Mouse (Mus musculus) lung, postnatal 0 days (tissue): ENCODE data around the gene Cyp2b9.
"Not testable (repeated sequence)": the region's sequence is repeated elsewhere in the genome, so short reads cannot be mapped to it uniquely, and the experiment has no call there.

Source experiments
- CTCF ChIP-seq: IDR thresholded peaks from 2 replicates; pipeline ENCODE4 v1.5.1; 2016; ENCODE audit warnings: antibody characterized with exemption, mild to moderate bottlenecking
- EP300 ChIP-seq: IDR thresholded peaks from 2 replicates; pipeline ENCODE4 v1.6.1; 2016; ENCODE audit warnings: antibody characterized with exemption, mild to moderate bottlenecking, control low read depth

DNA sequence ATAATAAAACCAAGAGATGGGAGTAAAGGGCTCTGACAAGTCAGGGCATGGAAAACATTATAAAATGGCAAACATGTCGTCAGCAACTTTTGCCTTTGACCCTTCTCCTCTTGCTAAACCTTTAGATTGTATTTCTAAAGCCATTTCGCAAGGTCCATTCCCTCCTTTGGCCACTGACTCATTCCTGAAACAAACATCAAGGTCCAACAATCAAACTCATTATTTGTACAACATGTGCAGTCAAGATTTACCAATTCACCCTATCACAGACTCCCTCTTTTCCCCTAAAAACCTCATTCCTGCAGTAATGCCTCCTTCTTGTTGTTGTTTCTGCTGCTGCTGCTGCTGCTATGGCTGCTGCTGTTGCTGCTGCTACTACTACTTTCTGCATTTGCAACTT is 33.6 kb upstream of the Cyp2b9 start:
- not testable (repeated sequence) for TF ChIP-seq EP300, CTCF
